Mouse (Mus musculus) thymus, adult 2 months (tissue): ENCODE measurements at regions not wholly inside any gene's neighbourhood (a gene's known extent, or its start where the extent isn't known, plus 50 kb on each side); places are given as distances from the start of the nearest gene placed in this dataset.

ENCODE experiments used
- DNase-seq: peaks from one replicate; pipeline ENCODE4 v3.0.0; 2021
- H3K27ac ChIP-seq: fragments of 200-500 bp; 2 replicates; pipeline ENCODE4 v1.5.1; 2012; ENCODE audit warnings: low read length, control low read depth; ENCODE audit not compliant: control insufficient read depth, insufficient read depth
- H3K27me3 ChIP-seq: fragments of 200-500 bp; 2 replicates; pipeline ENCODE4 v1.6.1; 2012; ENCODE audit warnings: mild to moderate bottlenecking, low read length, moderate library complexity, mixed read lengths; ENCODE audit not compliant: control insufficient read depth, insufficient read depth
- H3K36me3 ChIP-seq: fragments of 200-500 bp; 2 replicates; pipeline ENCODE4 v1.6.1; 2012; ENCODE audit warnings: mild to moderate bottlenecking, low read length, moderate library complexity; ENCODE audit not compliant: control insufficient read depth, insufficient read depth
- H3K4me1 ChIP-seq: fragments of 200-500 bp; replicated peaks from 2 replicates; pipeline ENCODE4 v1.6.1; 2012; ENCODE audit warnings: low read length; ENCODE audit not compliant: control insufficient read depth, insufficient read depth
- H3K4me3 ChIP-seq: fragments of 200-500 bp; 2 replicates; pipeline ENCODE4 v1.5.1; 2012; ENCODE audit warnings: mild to moderate bottlenecking, low read length, control low read depth, moderate library complexity; ENCODE audit not compliant: control insufficient read depth, insufficient read depth
- CTCF ChIP-seq: fragments of 200-500 bp; IDR thresholded peaks from 2 replicates; pipeline ENCODE4 v1.5.1; 2012; ENCODE audit warnings: mild to moderate bottlenecking, control low read depth, low read length, moderate library complexity, borderline replicate concordance; ENCODE audit not compliant: control insufficient read depth, poor library complexity, insufficient read depth; ENCODE audit errors: extremely low read depth
- POLR2A ChIP-seq: fragments of 200-500 bp; IDR thresholded peaks from 2 replicates; pipeline ENCODE4 v1.6.1; 2012; ENCODE audit warnings: mild to moderate bottlenecking, low read length, control low read depth, moderate library complexity; ENCODE audit not compliant: control insufficient read depth, poor library complexity, insufficient read depth; ENCODE audit errors: extremely low read depth
- WGBS: fragments of 180-500 bp; shearing (Covaris S2); methylation state at CpG from one replicate; pipeline ENCODE4 v1.1.7; 2018; 5-methylcytosine and 5-hydroxymethylcytosine counted together

DNA sequence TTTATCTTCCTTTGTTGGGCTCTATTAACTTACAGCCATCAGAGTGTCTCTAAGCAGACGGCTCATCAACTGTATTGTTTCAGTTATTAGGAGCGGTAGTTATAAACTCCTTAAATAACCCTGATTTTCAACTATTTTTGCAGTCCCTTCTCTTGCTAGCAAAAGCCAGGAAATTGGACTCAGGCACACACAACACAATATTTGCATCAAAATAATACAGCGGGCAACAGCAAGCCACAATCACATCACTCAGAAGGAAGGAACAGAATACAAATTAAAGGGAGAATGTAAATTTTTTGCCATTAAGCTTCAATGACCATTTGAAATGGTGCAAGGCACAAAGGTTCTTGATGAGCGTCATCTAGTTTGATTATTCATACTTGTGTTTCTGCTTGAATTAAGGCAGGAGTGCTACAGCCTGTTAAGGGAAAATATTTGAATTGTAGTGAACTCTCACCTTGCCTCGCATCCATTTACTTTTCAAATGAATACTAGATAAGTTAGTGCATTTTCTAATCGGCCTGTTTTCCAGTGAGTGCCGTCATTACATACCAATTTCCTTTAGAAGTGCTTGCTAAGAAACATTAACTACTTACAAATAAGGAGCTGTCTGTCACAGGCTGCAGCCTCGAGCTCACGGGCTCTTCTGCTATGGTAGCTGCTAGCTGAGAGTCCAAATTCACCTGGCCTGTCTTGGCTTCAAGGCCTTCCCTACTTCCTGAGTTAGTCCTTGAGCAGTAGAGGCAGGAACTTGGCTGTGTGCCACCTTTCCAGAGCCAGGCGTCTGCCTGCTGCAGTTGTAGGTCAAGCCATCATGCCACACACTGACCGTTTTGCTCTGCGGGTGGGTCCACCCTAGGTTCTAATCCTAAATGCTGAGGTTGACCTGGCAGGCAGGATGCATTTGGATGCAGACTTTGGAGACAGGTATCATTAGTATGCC is 91.1 kb upstream of the Kiz start:
- Histone ChIP-seq H3K27ac (no peak overlapping the region), H3K4me3 (no peak overlapping the region), H3K27me3 (no peaks in the 10 kb centered on the region), H3K4me1 (no peaks in the 10 kb centered on the region), H3K36me3 (no peaks in the 10 kb centered on the region)
- 84% methylated on average over 12 of the region's 12 CpGs for WGBS
- DNase-seq: no peak
- TF ChIP-seq CTCF: no peak
- TF ChIP-seq POLR2A: no peak

DNA sequence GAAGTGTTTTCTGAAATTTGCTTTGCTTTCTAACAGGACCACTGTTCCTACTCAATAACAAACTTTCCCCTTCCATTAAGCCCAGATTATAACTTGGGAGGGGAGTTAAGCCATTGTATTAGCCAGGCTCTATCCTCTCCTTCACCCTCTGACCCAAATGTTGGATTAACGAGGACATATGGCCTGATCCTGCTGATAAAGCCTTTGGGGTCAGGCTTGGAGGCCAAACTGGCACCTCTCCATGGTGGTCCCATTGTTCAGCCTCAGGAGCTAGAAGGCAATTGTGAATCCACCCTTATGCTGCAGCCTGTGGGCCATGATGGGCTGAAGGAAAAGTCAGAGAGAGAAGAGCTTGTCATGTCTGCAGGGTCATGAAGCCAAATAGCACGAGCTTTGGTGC is 80.8 kb upstream of the Kiz start:
- Histone ChIP-seq H3K4me3 (no peak overlapping the region), H3K27me3 (no peaks in the 10 kb centered on the region), H3K4me1 (no peaks in the 10 kb centered on the region), H3K27ac (no peak overlapping the region), H3K36me3 (no peaks in the 10 kb centered on the region)
- TF ChIP-seq POLR2A: no peak
- TF ChIP-seq CTCF: no peak
- no peak for DNase-seq
- WGBS: 41% methylated on average over 2 of the region's 2 CpGs

DNA sequence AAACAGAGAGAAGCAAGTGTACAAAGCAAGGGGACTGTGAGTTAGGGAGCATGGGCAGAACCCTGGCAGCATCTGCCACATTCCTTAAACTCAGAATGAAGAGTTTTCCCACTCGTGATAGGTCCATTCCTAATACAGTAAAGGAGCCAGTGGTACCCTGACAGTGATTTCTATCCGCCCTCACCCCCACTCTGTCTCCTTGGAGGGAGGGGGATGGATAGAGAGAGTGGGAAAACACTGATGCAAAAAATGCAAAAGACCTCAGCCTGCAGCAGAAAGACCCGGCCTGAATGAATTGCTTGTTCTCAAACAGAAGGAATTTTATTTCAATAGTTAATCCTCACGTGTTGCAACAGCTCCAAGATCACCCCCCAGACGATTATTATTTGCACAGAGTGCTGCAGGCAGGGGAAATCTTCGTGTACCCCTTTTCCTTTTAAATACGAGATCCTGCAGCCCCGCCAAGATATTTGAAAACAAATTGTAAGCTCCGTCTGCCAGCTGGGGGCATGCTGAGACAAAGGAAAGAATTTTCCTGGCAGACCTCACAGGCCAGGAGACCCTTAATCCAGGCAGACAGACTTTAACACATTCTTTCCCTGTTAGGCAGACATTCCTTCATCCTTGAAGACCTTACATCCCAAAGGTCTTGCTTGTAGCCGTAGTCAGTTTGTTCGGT is 68.4 kb upstream of the Kiz start:
- Histone ChIP-seq H3K27ac (no peak overlapping the region), H3K36me3 (no peaks in the 10 kb centered on the region), H3K4me3 (no peak overlapping the region), H3K27me3 (no peaks in the 10 kb centered on the region), H3K4me1 (no peaks in the 10 kb centered on the region)
- no peak for TF ChIP-seq CTCF
- no peak for TF ChIP-seq POLR2A
- WGBS: 48% methylated on average over 11 of the region's 11 CpGs
- DNase-seq: no peak

DNA sequence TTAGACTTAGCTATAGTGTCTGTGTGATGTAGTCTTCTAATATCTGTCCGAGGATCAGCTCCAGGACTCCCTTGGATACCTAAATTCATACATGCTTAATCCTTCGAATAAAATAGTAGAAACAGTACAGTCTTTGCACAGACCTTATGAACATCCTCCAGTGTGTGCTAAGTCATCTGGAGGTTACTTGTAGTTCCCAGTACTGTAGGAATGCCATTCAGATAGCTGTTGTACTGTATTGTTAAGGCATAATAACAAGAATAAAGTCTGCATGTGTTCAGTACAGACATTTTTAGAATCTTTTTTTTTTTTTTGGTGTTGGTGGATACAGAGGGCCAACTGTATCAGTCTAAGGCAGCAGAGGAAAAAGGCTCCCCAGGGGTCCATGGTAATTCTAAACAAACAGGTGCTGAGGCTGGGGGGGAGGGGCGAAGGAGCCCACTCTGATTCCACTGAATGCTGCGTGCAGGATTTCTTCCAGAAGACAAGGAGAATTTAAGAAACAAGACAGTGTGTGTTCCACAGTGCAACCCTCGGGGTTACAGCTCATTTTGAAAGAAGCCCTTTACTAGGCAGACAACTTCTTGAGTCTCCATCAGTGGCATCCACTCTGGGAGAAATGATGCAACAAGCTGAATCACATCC is 67.7 kb upstream of the Kiz start:
- H3K4me1 ChIP-seq: no peaks in the 10 kb centered on the region
- TF ChIP-seq POLR2A: no peak
- no peak for TF ChIP-seq CTCF
- 86% methylated on average over 5 of the region's 5 CpGs for WGBS
- no peaks in the 10 kb centered on the region for H3K27me3 ChIP-seq
- no peak overlapping the region for H3K4me3 ChIP-seq
- no peak for DNase-seq
- H3K36me3 ChIP-seq: no peaks in the 10 kb centered on the region
- no peak overlapping the region for H3K27ac ChIP-seq

DNA sequence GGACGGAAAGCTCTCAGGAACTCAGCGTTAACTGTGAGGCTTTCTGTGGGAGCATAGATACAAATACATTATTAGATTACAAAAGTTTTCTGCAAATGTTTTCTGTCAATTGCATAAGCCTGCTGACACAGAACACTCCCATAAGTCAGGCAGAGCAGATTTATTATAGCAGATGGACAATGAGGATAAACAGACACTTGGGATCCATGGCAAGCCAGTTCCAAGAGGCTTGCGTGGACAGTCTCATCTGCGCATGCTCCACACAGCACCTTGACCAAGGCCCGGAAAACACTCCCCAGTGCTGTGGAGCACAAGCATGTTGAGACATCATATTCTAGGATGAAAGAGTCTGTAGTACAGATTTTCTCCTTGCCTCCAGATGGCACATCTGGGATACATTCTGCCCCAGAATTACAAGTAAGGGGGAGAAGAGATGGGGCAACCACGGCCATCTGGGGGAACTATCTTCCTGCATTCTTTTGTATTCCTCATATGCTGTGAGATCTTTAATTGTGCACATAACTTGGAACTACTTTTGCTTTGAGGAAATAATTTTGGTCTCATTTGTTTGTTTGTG is 62.7 kb upstream of the Kiz start:
- no peaks in the 10 kb centered on the region for H3K27me3 ChIP-seq
- no peak overlapping the region for H3K27ac ChIP-seq
- no peak overlapping the region for H3K4me3 ChIP-seq
- 88% methylated on average over 6 of the region's 6 CpGs for WGBS
- no peak for DNase-seq
- H3K4me1 ChIP-seq: no peaks in the 10 kb centered on the region
- H3K36me3 ChIP-seq: no peaks in the 10 kb centered on the region
- TF ChIP-seq CTCF: no peak
- TF ChIP-seq POLR2A: no peak

DNA sequence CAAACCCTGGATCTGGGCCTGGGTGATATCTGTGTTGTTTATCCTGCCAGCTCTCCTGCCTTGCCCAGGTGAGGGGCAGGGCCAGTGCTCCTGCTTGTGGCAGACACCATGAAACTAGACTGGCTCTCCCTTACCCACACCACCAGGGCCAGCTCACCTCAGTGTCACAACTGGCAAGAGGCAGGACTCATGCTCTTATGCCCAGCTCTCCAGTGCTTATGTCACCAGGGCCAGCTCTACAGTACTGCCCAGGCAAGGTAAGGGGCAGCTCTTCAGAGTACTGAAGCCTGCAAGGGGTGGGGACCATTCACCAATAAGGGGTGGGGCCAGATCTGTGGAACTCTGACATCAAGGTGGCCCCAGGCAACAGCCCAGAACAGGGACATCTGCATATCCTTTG is 52.7 kb upstream of the Kiz start:
- TF ChIP-seq CTCF (no peak), POLR2A (no peak)

More for the DNA sequence above, 52.7 kb upstream of the Kiz start:
- DNase-seq: no peak
- Histone ChIP-seq H3K27me3 (no peaks in the 10 kb centered on the region), H3K4me3 (no peak overlapping the region), H3K4me1 (no peaks in the 10 kb centered on the region), H3K27ac (no peak overlapping the region), H3K36me3 (no peaks in the 10 kb centered on the region)
